Mouse (Mus musculus) induced T-regulatory cell, adult 2 months (primary cell): Measurements from ENCODE around the gene Gng12.

Experiments
- DNase-seq: peaks from one replicate; pipeline ENCODE4 v3.0.0-alpha.2; 2012; ENCODE audit warnings: low read depth

Gng12 gene

DNA sequence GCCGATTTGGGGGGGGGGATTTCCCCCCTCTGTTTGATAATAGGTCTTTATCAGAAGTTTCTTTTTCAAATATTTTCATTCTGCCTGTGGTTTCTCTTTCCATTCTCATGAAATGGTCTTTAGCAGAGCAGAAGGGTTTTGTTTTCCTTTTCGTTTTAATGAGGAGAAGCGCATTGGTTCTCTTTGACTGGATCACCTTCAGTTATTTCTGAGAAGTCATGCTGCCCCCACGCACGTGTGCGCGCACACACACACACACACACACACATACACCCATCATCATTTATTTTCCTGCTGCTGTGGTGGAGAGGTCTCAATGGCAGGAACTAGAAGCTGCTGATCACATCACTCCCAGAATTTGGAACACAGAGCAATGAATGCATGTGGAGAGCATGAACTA, 20.8 kb downstream of the Gng12 start:
- peak; percentile 64 for DNase-seq

DNA sequence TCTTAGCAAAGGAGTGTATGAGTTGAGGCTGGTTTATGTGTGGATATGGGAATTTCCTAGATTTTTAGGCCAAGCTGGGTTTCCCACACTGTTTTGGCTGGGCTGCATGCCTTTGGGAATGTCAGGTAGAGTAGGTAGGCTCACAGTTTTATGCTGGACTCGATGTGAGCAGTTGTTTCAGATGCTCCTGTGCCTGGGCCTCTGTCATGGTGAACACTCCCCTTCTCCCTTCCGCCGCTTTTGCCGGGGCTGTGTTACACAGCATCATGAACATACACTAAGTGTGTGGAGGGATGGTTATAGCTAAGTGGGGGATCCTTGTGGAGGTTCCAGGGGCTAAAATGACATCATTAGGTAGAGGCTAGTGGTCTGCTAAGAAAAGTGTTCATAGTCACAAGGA, 24.6 kb downstream of the Gng12 start:
- DNase-seq = no peak

DNA sequence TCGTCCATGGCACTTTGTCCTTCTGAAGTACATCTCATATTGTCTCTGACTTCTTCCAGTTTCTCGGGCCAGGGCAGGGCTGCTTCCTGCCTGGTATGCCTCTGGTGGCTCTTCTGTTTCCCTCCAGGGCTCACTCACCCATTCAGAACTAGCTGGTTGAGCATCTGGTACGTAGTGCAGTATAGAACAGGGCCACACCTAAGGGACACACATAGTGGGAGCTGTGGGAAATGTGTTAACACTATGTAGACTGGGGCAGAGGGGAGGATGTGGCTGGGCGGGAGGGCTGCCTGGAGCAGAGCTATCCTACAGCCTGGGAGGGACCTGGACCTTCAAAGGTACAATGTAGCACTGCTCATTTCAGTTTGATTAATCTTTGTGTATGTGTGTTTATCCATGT, 25.6 kb downstream of the Gng12 start:
- no peak for DNase-seq

DNA sequence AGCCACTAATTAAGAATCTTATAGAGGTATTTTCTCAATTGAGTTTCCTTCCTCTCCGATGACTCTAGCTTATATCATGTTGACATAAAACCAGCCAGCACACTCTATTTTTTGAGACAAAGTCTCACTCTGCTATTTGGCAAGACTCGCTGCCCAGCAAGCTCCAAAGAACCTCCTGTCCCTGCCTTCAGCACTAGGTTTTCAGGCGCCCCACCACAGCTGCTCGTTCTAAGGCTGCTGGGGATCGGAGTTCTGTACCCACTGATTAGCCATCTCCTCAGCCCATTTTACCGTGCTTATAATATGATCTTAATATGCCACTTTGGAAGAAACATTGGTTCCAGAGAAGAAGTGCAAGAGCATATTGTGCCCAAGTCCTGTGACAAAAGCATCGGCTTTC, 26.3 kb downstream of the Gng12 start:
- no peak for DNase-seq

DNA sequence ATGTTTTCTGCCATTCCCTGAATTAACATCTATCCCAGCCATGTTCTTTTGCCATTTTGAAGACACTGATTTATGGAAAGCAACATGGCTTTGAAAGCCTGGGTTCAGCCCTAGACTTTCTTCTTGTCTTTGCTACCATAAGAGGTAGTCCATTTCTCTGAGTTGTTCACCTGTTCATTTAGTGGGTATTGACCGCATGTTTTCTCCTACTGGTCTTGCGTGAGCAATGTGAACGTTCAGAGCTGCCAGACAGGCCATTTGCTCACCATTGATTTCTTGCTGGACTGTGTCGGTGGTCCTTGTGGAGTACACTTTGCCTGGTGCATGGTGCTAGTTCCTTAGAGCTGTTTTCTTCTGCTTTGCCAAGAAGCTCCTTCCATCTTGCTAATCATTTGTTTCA, 27.7 kb downstream of the Gng12 start:
- no peak for DNase-seq

DNA sequence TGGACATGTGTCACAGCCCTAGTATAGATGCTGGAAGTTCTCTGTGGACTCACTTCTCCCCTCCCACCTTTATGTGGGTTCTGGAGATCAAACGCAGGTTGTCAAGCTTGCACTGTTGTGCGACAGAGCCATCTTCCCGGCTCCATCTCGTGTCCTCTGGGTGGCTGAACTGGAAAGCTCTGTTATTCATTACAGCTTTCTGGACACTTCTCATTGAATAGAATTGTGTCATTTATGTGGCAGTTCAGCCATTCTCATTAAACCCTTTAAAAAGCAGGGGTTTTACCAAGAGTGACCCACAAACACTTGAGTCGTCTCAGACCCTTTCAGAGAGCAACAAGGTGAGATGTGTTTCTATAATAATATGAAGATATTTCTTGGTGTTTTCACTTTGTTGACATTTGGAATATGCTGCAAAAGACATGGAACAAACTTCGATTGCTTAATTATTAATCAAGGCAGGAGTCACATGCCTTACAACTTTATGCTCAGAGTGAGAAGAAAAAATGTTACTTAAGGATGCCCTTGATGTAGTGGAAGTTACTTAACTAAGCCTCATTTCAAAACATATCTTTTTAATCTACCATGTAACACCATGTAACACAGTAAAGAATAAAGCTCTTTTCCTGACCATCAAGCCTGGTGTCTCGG, 28.2 kb downstream of the Gng12 start:
- DNase-seq = no peak

DNA sequence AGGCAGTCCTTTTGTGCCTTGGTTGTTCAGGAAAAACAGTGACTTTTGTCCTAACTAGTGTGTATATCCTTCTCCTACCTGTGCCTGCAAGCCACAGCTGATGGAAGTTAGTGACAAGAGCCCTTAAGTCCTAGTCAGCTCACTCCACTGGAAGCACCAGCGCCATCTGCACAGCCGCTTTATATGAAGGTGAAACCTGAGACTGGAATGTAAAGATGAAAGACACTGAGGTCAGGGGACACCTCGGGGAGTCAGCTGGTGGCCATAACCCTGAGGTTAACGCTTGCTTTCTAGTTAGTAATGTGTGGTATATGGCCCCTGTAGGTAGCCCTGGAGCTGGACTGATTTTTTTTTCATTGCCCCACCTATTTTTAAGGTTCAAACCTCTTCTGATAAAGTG, 30.1 kb downstream of the Gng12 start:
- DNase-seq = no peak

DNA sequence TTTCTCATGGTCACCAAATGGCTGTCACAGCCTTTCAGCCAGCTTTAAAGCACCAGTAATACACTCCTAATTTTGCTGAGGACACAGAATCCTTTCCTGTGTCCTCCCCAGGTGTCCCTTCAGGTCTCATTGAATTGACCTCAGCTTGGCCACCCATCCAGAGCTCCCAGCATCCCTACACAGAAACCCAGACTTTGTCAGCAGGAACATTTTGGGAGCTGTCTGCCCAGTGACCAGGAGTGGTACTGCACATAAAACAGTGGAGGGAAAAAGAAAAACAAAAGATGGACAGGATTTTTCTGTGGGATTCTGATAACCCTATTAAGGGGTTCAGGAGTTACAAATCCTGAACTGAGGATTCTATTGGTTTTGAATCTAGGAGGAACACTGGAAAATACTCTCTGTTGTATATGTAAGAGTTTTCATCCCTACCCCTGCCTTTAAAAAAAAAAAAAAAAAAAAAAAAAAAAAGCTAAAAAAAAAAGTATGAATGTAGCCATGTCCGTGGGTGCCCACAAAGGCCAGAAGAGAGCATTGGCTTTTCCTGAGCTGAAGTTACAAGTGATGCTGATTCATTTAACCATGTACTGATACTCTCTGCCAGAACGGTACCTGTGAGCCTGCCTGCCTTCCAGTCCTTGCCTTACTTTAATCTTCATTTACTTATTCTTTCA, 32.9 kb downstream of the Gng12 start:
- DNase-seq = no peak

DNA sequence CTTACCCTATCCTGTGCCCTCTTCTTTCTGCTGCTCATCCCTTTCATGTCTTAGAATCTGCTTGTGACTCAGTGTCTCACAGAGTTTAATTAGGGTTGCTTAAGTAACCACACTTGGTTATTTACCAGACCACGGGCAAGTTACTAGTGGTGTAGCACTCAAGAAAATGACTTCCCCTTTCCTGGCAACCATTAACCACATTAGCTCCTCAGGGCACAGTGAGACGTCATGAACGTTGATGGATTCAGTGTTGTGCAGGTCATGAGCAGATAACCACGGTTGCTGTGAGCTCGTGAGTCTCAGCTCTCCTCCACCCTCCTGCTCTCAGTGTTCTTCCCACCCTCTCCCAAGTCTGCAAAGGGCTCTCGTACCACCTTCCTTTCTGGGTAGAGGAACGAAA, 33.5 kb downstream of the Gng12 start:
- peak; percentile 29 for DNase-seq

DNA sequence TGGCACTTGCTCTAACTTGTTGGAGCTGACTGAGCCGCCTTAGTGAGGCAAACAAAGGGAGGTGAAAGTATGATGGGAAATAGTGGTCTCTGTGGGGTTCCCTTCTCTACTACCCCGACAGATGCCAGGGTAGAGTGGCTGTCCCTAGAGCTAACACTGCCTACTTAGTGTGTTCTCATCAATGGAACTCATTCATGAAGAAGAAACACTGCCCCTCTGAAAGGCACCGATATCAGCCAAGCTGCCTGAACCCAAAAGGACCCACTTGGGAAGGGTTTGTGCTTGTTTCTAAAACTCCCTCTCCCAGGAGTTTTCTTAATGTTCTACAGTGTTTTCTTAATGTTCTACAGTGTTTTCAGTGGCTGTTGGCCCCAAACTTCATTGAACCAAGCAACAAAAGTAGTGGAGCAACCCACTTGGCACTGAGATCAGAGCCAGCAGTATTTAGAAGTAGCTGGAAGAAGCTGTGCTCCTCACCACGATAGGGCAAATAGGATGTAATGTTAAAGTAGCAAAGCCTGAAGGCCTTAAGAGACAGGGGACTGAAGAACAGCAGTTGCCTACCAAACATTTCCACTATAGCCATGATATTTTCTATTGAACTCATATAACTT, 36.1 kb downstream of the Gng12 start:
- no peak for DNase-seq

DNA sequence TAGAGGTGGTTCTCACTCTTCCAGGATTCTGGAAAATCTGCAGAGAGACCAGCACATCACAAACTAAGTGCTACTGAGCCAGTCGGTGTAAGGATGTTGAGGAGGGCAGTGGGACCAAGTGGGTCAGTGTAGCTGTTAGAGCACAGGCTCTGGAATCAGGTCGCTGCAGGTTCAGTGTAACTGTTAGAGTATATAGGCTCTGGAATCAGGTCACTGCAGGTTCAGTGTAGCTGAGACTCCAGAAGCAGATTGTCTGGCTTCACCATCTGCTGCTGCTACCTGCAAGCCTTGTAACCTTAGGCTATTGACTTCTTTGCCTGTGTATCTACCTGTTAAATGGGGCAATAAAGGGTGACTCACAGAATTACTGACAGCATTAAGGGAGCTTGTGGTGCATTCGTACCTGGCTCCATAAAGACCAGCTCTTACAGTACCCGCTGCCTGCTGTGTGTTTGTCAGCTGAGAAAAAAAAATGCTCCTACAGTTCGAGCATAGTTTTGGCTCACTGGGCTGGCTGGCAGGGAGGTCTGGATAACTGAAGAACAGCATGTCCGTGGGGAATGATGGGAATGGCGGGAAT, 44.5 kb downstream of the Gng12 start:
- DNase-seq = no peak

DNA sequence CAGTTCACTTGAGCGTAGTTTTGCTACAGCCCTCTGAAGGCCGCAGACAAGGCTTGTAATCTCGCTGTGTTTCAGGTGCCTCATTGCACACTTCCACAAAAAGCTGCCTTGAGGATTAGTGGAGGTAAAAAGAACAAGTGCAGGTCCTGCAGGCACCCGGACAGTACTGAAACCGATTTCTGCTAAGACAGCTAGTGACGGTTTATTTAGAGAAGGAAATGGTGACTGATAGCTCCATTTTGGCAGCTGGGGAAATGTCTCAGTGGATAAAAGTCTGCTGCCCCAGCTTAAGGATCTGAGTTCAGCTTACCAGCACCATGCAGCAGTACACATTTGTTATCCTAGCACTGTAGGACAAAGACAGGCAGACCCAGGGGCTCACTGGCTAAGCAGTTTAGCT, 45.6 kb downstream of the Gng12 start:
- DNase-seq = no peak

DNA sequence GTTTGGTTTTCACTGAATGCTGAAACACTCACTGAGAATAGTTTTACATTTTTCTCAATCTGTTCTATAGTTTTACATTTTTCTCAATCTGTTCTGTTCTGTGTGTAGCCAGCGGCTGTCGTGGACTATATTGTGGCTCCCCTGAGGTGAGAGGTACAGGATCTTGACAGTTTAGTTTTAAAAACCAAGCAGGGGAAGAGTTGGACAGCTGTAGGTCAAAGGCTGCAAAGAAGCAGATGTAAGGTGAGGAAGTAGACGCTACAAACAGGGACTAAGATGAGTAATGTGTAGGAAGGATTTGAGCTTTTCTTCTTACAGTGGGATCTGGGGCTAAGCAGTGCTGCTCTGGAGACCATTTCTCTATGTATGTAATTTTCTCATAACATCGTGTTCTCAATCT, 46.6 kb downstream of the Gng12 start:
- DNase-seq = no peak

DNA sequence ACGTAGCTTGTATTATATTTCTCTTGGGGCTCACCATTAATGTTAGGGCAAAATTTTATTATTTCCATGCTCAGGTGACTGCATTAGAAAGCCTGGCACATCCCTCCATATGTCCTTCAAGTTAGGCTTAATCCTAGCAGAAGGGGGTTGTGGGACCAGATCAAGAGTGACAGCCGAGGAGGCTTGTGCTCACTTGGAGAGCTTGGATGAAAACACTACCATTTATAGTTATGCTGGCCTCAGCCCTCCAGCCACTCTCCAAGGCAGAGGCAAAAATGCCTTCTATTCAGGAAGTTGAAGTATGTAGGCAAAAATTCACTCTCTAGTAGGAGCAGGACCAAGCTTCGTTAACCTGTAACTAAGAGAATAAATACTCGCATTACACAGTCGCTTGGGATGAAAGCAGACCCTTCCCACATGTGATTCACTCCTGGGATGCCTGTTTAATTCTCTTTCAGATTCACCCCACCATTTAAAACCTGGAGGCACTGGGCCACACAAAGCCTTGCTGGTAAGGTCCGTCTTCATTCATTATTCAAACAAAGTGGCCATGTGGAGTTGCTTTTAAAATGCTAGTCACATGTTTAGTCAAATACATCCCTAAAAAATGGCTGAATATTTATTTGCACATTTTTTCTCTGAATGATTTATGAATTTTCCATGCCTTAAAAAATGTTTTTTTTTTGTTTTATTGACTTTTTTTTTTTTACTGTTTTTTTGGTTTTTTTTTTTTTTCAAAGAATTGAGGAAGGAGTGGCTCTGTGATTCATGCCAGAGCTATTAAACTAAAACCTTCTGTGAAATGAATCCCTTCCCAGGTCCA, 47.4 kb downstream of the Gng12 start:
- no peak for DNase-seq

DNA sequence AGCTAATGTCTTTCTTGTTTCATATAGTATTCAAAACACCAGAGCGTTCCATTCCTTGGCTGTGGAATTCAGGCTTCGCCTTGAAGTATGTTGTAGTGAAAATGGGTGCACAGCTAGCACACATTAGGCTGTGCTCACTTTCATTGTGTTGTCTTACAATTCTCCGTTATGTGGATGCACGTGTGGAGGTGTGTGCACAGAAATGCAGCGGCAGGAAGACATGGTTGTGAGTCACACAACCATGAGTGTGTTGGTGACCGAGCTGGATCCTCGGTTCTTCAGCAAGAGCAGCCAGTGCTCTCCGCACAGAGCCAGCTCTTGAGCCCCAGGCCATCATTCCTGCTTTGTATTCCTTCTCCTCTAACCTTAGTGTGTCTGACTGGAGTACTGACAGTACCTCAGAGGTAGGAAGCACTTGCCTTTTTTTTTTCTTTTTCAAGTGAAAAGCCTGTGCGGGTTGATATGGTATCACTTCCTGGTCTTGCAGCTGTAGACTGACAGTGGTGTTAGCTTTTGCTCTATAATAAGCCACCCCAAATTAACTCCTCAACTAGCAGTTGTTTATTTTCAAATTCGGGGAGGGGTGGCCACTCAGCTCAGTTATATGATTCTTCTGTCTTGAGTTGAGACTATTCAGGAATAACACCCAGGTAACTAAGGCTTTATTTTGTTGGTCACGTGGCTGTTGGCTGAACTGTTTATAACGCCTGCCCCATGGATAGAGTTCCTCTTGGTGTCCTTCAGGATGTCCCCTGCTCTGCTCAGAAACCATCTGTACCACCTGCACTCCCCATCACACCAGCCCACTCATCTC, 48.2 kb downstream of the Gng12 start:
- peak; percentile 25 for DNase-seq

DNA sequence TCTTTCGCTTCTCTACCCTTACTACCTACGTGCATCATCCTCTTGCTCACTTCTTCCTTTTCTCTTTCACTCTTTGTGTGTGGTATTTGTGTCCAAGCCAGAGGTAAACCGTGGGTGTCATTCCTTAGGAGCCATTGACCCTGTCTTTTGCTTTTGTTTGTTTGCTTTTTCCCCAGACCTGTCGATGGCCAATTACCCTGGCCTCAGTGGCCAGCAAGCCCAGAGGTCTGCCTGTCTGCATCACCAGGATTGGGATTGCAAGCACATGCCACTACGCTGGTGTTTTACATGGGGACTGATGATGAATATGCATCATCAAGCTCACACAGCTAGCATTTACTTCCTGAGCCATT, 48.8 kb downstream of the Gng12 start:
- peak; percentile 16 for DNase-seq

DNA sequence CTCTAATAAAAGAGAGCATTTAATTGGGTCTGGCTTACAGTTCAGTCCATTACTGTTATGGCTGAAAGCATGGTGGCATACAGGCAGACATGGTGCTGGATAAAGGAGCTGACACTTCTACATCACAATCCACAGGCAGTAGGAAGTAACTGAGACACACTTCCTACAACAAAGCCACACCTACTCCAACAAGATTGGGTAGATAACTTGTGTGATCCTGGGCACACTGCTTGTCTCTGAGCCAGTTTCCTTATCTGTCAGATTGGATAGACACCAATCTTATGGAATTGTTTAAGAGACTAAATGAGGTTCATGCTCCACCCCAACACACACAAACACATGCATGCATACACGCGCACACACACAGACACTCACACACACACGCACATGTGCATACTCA, 51.9 kb downstream of the Gng12 start:
- no peak for DNase-seq

DNA sequence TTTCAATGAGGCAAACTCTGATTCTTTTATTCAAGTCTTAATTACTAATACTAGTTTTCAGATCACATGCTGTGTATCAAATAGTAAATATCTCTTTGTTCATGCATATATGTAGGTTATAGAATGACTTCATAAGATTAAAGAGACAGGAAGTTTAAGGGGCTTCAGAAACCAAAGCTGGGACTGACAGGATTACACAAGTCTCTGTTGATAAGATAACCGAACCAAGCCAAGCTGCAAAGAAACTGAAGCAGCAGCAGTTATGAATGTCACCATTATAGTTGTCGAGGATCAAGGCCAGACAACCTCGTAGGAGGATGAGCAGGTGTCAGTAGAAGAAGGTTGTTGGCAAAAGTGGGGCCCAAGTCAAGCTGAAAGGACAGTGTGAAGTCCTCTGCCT, 52.7 kb downstream of the Gng12 start:
- DNase-seq = no peak

DNA sequence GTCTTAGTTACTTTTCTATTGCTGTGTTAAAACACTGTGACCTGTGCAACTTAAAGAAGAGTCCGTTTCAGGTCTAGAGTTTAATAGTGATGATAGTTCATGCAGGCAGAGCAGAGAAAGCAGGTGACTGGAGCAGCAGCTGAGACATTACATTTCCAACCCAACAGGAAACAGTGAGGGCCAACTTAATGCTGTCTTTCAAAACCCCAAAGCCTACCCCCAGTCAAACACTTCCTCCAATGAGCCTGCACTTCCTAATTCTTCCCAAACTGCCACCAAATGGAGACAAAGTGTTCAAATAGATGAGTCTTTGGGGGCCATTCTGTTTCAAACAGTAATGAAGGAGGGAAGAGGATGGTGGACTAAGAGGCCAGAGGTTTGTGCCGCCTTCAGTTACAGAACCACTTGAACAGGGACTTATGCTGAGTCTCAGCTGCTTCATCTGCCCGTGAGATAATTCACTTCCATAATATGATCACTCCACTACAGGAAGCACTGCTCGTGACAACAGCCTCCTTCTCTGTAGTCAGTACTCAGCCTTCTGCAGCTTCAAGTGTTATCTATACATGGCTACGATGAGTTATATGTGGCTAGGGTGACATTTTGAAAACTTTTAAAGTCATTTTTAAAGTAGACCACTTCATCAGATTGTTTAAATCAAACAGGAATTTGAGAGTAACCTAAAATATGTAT, 55.7 kb downstream of the Gng12 start:
- no peak for DNase-seq

DNA sequence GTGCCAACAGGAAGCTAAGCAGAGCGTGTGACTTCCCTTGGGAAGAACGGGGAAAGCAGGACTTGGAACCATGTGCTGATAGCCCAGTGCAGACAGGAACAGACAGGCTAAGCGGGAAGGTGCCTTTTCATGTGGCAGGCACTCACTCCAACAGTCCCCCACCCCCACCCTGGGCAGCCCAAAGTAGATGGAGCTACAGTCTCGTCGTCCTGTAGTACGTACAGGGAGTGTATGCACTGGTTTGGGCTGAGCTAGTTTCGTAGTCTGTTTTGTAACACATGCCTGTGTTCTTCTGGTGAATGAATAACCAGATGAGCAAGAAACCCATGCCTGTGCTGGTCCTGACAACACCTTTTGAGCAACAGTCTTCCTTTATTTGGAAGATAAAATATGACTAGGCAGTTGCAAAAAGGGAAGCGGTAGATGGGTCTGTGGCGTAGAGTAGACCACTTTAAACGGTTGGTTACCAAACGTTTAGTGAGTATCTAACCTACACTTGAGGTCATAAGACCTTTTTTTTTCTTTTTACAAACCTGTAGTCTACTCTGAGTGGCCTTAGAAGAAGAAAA, 57.8 kb downstream of the Gng12 start:
- DNase-seq = no peak
